Mouse (Mus musculus) adrenal gland, postnatal 25 days (tissue): ENCODE data around the gene Itga6. TPM values are rescaled to one million over a fixed set of nuclear protein-coding genes. Genes with fewer than 3 reads are reported as not detected.

Experiments
- DNase-seq: peaks from one replicate; pipeline ENCODE4 v3.0.0; 2021; ENCODE audit warnings: mixed read lengths
- total RNA-seq: library from RNA; stranded (reverse); gene quantifications from 2 replicates; pipeline ENCODE4 v1.2.3, GENCODE M21; 2021

The Itga6 gene
- total RNA-seq, 1 experiment from 2014 or later = 179 TPM

DNA sequence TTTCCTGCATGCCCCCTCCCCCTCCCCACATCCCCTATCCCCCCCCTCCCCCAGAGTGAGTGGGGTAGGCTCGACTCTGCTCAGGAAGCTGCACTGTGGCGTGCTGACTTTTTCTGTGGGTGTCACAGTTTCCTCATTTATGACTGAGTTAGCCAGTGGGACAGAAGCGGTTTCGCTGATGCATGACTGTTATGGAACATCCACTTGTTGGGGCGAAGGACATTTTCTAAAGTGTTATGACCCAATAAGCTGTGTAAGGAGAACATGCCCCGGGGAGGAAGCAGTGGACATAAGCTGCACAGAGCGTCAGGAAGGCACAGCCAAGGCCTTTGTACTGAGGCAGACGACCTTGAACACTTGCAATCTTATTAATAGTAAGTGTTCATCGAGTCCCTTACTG, 97.9 kb downstream of the Itga6 start:
- no peak for DNase-seq

- peak; percentile 52 for DNase-seq
These were observed 99.5 kb downstream of the Itga6 start for GRCm38 (mm10) chr2:71844906-71845305.

GRCm38 (mm10) chr2:71852161-71852560, 106.7 kb downstream of the Itga6 start:
- peak; percentile 37 for DNase-seq

- no peak for DNase-seq
These were observed 109.7 kb downstream of the Itga6 start for GRCm38 (mm10) chr2:71855076-71855475.

- no peak for DNase-seq
These were observed 118.2 kb downstream of the Itga6 start for GRCm38 (mm10) chr2:71863531-71864173.

DNA sequence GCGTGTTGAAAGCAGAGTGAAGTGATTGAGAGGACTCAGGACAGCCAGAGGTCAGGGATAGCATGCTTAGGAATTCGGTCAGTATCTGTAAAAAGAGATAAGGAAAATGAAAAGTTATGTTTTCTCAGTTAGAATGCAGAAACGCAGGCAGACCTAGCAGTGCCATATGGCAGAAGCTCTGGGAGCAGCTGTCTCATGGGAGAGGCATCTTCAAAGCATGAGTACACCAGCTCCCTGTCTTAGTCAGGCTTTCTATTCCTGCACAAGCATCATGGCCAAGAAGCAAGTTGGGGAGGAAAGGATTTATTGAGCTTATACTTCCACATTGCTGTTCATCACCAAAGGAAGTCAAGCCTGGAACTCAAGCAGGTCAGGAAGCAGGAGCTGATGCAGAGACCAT, 119.6 kb downstream of the Itga6 start:
- no peak for DNase-seq

GRCm38 (mm10) chr2:71865935-71866334, 120.5 kb downstream of the Itga6 start:
- DNase-seq = no peak

DNA sequence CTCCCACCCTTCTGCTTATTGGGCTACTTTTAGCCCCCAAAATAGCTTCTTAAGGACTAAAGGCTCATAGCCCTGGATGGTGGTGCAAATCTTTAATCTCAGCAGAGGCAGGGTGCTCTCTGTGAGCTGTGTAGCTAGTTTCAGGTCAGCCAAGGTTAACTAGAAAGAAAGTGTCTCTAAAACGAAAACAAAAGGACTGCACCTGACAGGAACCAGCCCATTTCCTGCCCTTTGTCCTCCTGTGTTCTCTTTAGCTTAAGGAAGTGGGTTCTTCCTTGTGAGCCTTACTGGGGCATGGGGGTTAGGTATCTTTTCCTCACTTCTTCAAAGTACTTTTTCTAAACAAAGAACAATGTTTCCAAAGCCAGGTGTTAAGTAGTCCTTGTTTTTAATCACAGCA, 121.1 kb downstream of the Itga6 start:
- DNase-seq = no peak

DNA sequence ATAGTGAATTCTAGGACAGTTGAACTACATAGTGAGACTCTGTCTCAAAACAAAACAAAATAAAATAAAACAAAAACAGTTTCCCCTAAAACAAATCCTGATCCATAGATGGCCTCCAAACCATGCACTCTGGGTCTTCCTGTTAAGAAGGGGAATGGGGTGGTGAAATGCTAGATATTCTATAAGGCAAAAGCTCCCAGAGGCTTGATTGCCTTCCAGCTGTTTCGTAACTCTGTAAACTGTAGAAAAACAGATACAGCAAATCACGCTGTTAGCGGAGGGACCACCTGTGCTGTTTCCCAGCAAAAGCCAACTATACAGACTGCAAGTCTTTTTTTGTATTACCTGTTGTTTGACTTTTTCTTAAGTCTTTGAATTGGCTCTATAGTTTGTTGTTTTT, 121.6 kb downstream of the Itga6 start:
- DNase-seq = no peak

GRCm38 (mm10) chr2:71867480-71867879, 122.1 kb downstream of the Itga6 start:
- DNase-seq = no peak

GRCm38 (mm10) chr2:71868256-71868655, 122.8 kb downstream of the Itga6 start:
- DNase-seq = no peak

DNA sequence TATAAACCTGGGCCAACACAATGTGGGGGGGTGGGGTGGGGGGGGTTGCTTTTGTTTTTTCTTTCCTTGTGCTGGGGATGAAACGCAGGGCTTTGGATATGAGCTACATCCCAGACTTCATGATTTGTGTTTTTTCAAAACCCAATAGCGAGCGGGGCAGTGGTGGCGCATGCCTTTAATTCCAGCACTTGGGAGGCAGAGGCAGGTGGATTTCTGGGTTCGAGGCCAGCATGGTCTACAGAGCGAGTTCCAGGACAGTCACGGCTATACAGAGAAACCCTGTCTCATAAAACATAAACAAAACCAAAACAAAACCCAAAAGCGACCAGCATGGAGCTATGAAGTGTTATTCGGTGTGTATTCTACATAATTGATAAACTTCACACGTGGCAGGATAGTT, 126.7 kb downstream of the Itga6 start:
- no peak for DNase-seq

DNA sequence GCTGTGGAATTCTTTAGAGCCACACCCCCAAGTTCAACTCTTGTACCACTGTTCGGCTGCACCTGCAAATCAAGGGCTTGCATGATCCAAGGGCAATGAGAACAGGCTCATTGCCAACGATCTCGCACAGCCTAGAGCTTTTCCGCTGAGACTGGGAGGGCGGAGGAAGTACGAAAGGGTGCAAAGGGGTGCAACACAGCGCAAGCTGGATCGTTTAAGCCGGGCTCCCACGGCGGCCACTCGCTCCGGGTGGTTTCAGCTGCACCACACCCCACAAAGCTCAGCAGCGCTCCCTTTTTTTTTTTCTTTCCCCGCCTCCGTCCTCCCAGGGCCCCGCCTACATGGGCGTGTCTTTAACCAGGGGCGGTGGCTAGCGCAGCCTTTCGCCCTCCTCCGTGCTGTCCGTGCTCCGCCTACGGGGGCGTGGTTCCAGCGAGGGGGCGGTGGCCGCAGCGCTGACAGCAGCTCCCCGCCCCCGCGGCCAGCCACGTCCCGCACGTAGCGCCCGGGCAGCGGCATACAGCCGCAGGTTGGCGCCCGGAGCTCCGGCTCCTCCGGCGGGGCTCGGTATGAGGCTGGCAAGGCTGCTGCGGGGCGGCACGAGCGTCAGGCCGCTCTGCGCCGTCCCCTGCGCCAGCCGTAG, 127.5 kb downstream of the Itga6 start, which contains the start of gene Pdk1:
Gene Pdk1, plus strand, starts transcription at position 424 of the 643 bp plus-strand sequence.
- DNase-seq = peak; percentile 100

DNA sequence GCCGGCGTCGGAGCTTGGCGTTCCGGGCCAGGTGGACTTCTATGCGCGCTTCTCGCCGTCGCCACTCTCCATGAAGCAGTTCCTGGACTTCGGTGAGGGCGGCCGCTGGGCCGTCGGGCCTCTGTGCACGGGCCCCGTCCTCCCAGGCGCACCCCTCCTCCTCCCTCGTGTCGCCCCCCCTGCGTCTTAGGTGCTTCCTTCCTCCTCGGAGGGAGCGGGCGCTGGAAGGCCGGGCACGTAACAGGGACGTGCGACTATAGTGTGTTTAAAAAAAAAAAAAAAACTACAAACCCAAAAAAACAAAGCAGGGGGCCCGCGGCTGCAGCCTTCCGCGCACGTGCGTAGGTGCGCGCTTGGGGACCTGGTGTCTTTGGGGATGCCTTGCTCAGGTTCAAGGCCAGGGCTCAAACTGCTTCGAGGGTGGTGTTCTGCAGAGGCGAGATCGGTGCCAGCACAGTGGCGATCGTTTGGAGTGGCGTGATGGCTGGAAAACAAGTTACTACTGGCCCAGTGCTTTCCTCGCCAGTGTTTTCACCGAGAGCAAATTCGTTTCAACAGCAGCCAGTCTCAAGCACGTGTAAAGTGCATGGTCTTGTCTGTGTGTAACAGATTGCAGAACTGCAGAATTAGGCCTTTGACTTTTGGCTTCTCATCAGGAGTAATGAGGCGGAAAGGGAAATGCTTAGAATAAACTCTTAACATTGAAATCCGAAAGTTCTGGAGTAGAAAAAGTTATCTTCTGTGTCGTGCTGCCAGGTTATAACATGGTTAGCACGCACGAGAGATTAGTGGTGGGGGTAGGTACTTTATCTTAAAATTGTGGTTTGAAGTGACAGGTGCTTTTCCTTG, 128.3 kb downstream of the Itga6 start:
- peak; percentile 21 for DNase-seq

DNA sequence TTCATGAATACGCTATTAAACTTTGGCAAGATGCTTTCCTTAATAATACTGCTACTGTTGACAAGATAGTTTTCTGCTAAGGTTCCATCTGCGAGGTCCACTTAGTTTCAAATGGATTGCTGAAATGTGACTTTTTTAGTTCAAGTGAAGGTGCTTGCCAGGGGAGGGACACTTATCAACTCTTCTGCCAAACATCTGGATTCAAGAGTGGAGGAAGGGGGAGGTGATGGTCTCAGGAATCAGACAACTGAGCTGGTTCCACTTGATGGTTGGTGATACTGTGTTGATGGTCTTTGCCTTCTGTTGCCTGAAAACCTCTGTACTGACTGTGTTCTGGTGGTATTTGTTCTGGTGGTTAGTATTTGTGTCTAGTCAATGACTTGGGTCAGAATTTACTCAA, 129.0 kb downstream of the Itga6 start:
- DNase-seq = no peak

- DNase-seq = no peak
These were observed 129.4 kb downstream of the Itga6 start for GRCm38 (mm10) chr2:71874836-71875235.

DNA sequence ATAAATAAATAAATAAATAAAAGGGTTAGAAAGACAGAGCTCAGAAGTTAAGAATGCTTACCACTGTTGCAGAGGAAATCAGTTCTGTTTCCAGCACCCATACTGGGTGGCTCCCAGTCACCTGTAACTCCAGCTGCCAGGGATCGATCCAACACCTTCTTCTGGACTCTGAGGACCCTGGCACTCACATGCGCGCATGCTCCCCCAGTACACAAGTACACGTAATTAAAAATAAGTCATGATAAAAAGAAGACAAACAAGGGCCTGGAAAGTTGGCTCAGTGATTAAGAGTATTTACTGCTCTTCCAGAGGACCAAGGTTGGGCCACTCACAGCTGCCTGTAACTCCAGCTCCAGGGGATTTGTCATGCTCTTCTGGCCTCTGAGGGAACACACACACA, 132.4 kb downstream of the Itga6 start:
- DNase-seq = no peak

DNA sequence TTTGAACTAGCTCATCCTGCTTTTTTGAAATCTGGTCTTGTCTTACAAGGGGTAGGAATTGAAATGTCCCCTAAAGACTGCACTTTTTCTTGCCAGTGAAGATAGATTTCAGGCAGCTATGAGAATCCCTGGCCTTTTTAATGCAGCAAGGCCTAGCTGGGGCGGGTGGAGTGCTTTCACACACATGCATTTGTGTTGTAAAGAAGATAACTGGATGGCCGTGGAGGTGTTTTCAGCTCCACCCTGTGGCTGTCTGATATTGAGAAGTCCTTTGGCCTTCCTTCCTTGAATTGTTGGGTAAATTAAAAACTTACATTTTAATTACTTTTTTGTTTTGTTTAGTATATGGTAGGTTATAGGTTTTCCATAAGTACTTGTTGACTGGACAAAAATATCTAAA, 133.0 kb downstream of the Itga6 start:
- no peak for DNase-seq

DNA sequence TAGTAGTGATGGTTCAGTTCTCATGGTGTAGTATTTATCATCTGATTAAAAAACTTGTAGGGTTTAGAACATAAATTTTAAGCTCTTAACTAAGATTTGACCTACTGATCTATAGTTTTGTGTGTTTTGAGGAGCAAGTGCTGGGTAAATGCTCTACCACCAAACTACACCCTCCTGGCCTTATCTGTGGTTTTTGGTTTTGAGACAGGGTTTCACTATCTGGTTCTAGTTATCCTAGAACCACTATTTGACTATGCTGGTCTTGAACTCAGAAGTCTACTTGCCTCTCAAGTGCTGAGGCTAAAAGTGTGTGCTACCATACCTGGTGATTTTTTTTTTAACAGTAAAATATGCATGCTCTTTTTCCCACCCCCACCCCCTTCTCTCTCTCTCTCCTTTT, 133.5 kb downstream of the Itga6 start:
- no peak for DNase-seq

DNA sequence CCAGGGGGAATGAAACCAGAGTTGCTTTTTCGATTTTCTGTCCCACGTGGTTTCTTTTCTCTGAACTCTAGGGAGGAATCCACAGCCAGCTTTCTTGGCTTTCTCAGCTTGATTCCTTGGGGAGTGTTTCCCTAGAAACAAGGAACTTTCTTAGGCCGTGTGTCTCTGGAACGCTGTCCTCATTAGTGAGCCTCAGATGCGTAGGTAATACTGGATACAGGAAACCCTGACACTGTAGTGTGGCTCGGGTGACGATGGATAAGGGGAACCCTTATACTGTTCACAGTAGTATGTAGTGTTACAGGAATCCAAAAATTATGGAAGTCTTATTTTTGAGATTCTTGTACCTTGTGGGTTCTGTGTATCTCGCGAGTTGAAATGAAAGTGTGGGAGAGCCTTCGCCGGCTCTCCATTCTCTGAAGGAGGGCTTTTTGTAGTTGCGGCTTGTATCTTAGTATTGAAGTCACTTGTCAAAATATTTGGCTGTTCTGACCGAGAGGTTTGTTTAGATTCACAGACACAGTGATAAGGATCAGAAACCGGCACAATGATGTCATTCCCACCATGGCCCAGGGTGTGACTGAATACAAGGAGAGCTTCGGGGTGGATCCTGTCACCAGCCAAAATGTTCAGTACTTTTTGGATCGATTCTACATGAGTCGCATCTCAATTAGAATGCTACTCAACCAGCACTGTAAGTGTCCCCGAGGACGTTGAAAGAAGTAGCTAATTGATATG, 137.7 kb downstream of the Itga6 start:
- DNase-seq = no peak

GRCm38 (mm10) chr2:71887269-71887668, 141.9 kb downstream of the Itga6 start:
- no peak for DNase-seq

GRCm38 (mm10) chr2:71888437-71888836, 143.0 kb downstream of the Itga6 start:
- no peak for DNase-seq

DNA sequence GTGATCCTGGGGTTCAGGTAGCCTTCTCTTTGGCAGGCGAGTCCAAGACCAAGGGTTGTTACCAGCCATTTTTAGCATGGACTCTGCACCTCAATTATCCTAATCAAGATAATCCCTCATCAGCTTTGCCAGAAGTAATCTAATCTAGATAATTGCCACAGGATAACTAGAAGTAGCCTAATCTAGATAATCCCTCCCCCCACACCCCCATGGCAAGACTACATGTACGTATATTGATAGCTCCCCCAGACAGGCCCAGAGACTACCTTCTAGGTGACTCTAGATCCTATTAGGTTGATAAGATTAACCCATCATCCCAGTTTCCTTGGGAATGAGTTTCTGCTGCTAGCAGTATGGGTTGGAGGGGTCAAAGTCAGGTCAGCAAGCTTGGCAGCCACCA, 146.1 kb downstream of the Itga6 start:
- no peak for DNase-seq
